Mouse (Mus musculus): ENCODE measurements around the gene Gng7.

The Gng7 gene

DNA sequence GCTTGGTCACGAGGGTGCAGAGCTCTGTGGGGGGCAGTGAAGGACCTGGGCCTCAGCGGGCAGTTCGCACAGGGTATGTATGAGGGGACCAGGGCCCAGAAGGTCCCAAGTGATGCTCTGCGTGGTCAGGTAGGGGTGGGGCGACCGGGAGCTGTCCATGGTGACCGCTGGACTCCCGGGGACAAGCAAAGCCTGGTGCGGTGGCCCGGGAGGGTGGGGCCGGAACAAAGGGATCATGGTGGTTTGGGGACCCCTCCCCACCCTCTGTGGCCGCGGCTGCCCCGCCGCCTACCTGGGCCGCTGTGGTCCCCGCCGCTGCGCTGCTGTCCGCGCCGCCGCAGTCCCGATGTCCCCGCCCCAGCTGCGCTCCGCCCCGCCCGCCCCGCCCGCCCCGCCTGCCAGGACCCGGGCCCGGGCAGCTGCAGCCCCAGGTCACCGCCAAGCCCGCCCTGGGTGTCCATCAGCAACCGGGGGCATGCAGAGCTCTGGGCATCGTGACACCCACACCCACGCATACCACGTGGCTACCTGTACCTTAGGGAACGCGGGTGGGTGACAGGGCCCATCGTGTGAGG, 10.4 kb upstream of the Gng7 start:
- no peak for DNase-seq

DNA sequence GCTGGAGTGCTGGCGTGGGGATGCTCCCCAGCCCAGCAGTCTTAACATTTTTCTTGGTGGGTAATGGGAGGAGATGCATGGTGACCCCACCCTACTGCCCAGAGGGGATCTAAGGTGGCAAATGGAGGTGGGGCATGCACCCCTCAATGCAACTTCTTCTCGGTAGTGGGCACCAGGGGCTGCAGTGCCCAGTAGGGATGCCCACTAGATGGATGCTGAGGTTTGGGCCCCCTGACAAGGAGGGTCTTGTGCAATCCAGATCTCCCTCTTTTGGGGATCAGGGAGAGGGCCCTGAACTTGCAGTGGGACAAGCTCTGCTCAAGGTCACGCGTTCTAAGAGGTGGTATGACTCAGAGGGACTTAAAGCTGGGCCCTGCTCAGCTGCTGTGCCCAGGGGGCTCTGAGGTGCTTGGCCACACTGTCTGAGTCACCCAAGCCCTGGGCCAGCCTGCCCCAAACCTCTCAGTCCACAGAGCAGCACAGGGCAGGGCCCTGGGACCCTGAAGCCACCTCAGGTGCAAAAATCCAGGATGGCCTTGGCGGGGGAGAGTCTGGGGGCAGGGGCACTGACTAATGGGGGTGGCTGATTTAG, 9.7 kb upstream of the Gng7 start:
- DNase-seq = no peak

DNA sequence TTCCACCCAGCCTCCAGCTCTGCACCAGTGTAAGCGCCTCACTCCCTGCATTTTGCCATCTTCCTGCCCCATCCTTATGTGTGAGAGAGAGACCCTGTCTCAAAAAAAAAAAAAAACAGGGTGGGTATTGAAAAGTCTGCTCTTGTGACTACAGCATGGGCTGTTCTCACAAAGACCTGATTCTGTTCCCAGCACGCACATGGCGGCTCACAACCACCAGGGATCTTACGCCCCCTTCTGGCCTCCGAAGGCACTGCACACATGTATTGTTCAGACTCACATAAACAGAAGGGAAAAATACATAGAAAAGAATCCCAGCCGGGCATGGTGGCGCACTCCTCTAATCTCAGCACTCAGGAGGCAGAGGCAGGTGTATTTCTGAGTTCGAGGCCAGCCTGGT, 8.0 kb upstream of the Gng7 start:
- DNase-seq = no peak

DNA sequence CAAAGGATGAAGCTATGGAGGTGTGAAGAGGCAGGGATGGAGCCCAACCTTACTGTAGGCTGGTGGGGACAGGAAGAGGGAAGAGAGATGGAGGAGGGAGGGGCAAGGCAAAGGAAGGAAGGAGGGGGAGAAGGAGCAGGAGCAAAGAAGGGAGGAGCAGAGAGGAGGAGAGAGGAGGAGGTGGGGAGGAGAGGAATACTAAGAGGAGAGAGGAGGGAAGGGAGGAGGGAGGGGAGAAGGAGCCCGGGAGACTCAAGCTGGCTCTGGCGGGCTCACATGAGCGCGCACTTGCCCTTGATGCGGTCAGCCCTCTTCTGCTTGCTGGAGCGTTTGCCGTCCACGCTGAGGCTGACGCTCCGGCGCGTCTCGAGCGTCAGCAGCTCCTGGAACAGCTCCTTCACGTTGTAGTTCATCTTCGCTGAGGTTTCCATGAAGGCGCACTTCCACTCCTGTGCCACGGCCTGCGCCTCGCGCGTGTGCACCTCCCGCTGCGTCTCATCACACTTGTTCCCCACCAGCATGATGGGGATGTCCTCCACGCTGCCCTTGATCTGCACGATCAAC, 6.9 kb upstream of the Gng7 start:
- DNase-seq = no peak

DNA sequence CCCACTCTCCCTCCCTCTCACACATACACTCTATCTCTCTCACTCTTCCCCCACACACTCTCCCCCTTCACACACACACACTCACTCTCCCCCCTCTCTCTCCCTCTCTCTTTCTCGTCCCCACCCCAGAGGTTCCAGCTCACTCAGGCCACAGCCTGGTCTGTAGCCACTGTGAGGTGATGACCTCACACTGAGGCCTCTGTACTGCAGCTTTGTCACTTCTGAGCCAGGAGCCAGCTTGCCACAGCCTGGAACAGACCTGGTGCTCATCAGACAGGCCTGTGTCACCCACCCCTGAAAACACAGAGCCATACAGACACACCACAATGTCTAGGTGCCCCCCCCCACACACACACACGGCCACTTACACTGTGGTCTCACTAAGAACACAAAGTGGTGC, 5.5 kb upstream of the Gng7 start:
- DNase-seq = peak; percentile 76

DNA sequence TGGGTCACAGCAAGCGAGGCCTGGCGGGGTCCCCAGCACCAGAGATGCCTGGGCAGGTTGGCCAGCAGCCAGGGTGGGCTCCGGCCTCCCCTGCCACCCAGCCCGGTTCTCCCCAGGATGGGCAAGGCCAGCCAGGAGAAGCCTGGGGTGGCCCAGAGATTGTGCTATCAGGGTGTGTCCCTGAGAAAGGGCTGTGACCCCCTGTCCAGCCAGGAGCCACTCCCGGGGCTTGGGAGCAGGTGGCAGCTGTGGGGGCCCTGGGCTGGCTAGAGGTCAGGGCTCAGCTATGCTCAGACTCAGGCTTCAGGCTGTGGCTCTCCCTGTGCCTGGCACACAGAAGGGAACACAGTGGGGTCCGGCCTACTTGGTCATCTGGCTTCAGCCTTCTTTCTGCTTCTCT, 4.9 kb upstream of the Gng7 start:
- DNase-seq = no peak

DNA sequence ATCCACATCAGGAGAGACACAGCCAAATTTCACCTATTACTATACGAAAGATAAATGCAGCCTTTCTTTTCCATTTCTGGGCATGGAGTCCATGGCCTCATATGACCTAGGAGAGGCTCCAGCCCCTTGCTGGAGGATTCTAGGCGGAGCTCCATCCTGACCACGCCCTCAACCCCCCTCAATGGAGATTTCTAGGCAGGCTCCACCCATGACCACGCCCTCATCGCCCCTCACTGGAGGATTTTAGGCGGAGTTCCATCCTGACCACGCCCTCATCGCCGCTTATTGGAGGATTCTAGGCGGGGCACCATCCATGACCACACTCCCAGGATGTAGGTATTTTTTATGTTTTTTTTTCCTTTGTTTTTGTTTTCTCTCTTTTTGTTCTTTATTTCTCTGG, 3.6 kb upstream of the Gng7 start:
- no peak for DNase-seq

DNA sequence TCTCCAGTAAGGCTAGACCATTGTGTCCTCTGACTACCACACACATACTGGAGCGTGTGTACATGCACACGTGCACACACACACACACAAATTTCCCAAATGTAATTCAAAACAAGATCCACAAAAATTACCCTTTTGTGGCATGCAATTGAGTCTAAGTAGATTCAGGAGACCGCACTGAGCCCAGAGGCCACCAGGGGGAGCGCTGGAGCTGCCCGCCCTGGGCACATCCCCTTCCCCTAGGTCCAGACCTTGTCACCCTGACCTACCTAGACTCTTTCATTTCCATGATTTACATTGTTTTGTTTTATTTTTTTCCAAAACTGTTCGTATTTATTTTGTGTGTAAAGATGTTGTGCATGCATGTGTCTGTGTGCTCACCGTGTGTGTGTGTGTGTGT, 1.9 kb upstream of the Gng7 start:
- no peak for DNase-seq

DNA sequence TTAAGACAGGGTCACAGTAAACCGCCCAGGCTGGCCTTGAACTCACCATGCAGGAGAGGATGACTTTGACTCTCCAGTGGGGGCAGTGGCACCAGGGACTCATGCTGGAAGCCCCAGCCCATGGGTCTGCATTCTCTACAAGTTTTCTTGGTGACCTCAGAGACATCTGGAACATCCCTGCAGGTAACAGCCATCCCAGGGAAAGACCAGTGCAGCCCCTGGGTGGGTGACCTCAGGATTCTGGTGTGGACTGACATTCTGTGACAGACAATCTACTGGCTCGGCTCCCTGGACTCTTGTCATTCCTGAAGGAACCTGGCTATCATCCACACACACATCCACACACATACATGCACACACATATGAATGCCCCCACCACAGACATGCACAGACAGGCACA, 921 bp upstream of the Gng7 start:
- no peak for DNase-seq

DNA sequence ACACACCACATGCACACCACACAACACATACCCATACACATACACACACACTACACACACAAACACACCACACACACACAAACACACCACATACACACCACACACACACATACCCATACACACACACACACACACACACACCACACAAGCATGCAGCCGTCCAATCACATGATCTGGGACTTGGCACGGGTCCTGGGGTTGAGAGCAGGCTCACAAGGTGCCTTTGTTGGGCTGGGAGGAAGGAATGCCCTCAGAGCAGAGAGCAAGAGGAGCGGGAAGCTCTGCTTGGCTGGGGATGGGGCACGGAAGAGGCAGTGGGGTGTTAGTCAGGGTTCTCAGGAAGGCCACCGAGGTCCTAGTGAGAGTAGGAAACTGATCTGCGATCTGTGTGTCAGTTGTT, 3.9 kb downstream of the Gng7 start:
- DNase-seq = peak; percentile 78

DNA sequence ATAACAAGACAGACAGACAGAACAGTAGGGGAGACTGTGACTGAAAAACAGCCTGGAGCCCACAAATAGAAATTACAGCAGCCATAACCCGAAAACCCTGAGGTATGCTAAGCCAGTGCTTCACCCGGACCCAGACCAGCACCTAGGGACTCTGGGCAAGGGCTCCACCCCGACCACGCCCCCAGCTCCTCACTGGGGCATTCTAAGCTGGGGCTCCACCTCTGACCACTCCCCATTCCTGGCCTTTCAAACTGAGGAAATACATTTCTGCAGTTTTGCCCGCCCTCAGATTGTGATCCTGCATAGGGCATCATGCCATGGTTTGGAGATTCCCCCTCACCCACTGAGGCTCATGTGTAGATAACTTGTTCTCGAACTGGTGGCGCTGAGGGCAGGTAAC, 7.5 kb downstream of the Gng7 start:
- no peak for DNase-seq

DNA sequence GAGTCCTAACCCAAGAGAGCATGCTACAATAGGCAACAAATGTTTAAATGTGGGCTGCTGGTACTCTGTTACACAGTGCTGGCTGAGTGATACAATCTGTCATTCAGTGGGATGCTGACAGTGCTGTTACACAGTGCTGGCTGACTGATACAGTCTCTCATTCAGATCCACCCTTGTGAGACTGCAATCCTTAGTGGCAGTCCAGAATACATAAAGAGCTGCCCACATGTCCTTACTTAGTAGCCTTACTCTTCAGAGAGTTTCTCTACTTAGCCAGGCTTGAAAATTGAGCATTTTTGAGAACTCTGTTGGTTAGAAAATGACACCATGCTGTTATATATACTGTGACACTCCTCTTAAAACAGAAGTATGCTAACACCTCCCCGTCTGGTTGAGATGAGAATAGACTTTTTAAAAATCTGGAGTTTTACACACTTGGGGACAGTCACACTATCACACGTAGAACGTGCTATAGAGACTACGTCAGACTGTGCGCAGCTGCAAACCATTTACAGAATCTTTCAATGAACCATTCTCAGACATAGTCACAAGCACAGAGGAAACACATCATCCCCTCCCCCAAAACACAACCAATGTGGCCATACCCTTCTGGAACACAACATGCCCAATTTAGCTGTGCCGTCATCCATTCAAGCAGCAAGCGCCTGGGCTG, 8.6 kb downstream of the Gng7 start:
- DNase-seq = no peak

DNA sequence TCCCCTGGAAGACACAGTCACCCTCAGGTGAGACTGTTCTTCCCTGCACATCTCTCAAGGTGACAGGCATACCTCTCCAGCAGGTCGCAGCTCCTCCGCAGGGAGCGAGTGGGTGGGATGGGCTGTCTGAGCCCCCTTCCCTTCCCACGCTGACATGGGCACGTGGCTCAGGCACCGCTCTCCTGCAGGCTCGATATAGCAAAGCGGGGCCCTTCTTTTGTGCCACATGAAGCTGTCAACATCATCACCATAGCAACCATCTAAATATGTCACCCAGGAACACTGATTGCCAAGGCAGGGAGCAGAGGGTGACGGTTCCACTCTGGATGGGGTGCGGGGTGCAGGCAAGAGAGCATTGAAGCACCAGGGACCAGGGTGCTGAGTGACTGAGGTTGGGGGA, 13.6 kb downstream of the Gng7 start:
- DNase-seq = peak; percentile 90

DNA sequence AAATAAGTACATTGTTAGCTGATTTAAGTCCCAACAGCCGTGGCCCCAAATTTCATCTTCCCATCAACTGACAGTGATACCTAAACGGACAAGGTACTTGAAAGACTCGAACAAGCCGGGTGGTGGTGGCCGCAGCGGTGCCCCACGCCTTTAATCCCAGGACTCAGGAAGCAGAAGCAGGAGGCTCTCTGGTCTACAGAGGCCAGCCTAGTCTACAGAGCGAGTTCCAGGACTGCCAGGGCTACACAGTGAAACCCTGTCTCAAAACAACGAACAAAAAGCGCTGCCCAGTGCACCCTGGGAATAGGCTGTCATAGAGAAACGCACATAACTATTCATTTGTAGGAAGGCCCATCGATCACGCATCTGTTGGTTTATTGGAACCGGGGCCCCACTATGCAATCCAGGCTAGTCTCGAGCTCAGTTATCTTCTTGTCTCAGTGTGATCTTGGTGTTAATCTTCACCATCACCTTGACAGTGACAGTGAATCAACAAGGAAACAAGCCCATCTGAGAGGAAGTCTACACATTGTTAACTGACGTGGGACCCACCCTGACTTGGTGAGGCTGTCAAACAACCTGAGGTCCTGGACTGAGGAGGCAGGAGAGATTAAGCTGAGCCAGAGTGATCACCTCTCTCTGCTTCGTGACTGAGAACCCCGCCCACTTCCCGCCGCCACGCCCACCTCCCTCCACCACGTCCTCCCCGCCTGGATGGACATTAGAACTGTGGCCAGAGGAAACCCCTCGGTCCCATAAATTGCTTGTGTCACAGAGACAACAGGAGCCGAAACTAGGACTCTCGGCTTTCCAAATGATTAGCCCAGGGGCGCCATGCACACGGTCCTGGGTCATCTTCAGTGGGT, 14.3 kb downstream of the Gng7 start:
- no peak for DNase-seq

DNA sequence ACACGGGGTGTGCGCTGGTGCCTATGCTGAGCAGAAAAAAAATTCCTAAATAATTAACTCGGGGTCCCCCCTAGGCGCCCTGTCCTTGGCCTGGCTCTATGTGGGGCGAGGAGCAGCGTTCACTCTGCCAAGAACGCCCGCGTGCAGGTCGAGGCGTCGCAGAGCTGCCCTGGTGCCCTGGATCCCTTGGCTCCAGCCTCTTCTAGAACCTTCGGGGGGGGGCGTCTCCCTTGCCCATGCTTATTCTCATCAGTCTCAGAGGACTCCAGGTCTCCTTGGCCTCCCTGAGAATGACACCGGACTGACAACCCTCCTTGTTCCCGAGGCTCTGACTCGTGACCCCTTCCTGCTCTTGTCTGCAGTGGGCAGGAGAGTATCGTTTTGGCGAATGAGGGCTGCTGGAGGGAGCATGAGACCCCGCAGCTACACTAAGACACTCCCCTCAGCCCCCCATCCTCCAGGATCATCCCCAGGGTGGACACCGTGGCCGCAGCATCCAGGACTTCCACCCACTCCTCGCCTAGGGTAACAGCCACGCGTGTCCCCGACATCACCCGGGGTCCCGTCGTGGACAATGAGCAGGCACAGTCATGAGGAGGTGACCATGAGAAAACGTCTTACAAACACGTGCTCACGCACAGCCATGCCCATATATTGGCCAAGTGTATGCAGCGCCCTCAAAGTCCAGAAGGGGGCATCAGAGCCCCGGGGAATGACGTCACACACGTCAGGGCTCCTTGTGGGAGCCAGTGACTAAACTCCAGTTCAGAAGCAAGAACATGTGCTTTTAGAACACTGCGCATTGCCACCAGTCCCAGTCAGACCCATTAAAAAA, 15.2 kb downstream of the Gng7 start:
- DNase-seq = peak; percentile 90

DNA sequence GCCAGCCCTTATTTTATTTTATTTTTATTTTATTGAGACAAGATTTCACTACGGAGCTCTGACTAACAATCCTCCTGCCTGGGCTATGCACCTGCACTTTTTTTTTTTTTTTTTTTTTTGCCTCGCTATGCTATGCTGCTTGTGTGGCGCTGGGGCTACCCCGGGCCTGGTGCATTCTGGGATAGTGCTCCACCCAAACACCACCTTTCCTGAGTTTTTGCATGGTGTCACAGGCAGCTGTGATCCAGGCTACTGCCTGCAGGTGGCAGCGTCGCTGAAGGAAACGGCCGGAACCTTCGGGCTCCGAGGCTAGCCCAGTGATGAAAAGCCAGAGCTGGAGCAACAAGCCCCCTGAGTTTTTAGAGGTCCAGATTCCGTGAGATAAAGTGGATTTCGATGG, 16.0 kb downstream of the Gng7 start:
- no peak for DNase-seq

DNA sequence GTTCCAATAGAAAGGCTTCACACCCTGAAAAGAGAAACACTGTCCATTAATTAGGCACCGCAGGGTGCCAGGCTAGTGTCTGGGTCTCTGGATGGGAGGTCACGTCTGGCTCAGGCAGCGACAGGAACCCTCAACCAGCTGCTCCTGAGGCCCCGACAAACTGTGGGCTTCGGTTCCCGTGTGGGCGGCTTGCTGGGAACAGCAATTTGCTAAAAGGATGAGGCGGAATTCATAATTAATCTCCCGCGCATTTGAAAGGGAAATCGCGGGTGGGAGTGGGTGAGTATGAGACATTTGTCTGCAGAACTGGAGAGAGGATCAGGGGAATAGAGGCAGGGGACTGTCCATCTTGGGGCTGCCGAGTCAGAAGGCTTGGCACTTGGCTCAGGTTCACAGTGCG, 16.7 kb downstream of the Gng7 start:
- no peak for DNase-seq

DNA sequence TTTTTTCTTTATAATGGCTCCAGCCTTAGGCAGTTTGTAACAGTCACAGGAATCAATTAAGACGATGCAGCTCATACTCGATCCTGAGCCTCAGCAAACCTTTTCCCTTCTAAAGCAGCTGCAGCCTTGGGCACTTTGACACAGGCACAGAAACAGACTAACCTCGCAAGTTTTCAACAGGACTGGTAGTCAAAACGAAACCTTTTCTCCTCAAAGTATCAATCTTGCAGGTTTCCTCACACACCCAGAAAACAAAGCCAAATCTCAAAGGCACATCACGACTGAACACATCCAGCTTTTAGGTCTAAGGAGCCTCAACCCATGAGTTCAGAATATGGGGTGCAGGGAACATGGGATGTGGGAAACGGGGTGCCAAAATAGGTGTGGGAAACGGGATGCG, 17.4 kb downstream of the Gng7 start:
- no peak for DNase-seq

DNA sequence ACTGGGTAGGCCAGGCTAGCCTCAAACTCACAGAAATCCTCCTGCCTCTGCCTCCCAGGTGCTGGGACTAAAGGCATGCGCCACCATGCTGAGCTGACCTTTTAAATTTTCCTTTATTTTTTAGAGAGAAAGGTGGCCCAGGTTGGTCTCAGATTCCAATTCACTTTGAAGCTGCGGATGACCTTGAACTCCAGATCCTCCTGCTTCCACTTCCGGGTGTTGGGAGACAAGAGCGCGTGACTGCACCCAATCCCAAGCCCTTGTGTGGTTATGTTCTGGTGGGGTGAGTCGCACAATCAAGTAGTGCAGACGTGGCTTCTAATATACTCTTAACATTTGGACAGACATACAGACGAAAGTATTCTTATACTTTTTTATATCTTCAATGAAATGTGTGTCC, 18.2 kb downstream of the Gng7 start:
- DNase-seq = no peak

DNA sequence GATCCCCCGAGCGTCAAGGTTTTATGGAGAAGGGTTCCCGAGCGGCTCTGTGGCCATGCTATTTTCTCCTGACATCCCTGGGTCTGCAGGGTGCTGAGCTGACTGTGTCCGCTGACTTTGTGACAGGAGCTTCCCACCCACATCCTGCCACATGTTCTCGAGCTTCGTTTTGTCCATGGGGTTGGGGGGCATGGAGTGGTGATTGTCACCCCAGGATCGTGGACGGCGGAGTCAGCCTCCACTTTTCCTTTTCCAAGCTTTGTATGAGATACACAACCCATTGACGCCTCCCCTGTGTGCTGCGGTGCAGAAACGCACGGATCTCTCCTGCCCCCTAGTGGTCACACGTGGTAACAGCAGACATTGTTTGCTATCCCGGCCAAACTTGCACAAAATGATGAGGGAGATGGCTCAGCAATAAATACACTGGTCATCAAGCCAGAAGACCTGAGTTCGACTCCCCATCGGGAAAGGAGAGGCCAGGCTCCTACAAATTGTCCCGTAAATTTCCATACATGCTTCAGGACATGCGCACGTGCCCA, 19.6 kb downstream of the Gng7 start:
- DNase-seq = no peak

DNA sequence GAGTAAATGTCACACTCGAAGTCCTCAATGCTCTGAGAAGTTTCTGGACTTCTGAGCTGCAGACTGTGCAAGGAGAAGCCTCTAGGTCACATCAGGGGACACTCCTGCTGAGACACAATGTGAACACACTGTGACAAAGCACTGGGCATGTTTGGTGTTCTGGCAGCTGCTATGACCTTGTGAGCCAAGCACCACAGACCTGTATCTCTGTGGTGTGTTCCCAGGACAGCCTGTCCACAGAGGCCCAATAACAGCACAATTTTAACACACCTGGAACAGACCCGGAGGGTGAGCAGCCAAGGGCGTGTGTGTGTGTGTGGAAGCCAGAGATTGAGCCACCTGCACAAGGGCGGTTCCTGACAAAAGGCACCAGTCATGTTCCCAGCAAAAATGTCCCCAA, 20.1 kb downstream of the Gng7 start:
- DNase-seq = no peak

DNA sequence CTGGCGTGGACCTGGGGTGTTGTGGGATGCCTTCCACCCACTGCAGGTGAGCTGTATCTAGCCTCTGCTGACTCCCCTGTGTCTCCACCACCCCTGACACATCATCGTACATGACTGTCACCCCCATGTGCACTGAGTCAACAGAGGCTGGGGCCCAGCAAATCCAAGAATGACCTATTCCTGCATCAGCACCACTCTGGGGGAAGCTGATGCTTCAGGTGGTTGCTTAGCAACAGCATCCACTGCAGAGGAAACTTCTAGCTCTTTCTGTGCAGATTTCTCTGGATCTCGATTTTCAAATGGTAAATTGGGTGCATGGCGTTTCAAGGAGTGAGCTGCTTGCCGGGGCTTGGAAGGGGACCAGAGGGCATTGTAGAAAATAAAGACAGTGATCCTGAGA, 21.5 kb downstream of the Gng7 start:
- no peak for DNase-seq

Measured in layer of hippocampus, adult 9-11 months (tissue).